Mouse (Mus musculus) limb, embryonic 13.5 days (tissue): ENCODE results near the gene Nckap5. TPM values are rescaled to one million over a fixed set of nuclear protein-coding genes. Genes with fewer than 3 reads are reported as not detected.

Experiments
- ATAC-seq: fragments of 200-750 bp; cut with Nextera tagmentation; 2 replicates; pipeline ENCODE4 v1.8.0; 2017; ENCODE audit warnings: low read depth, moderate number of reproducible peaks, moderate TSS enrichment; ENCODE audit not compliant: low FRiP score
- H3K27ac ChIP-seq: fragments of 300-500 bp; sonication (generic); 2 replicates; pipeline ENCODE4 v1.5.1; 2015; ENCODE audit warnings: inconsistent platforms, mild to moderate bottlenecking, moderate library complexity
- H3K27me3 ChIP-seq: fragments of 300-500 bp; sonication (generic); 2 replicates; pipeline ENCODE4 v1.6.1; 2015; ENCODE audit warnings: mild to moderate bottlenecking, inconsistent platforms
- H3K36me3 ChIP-seq: fragments of 300-500 bp; sonication (generic); 2 replicates; pipeline ENCODE4 v1.6.1; 2015; ENCODE audit warnings: inconsistent platforms, mild to moderate bottlenecking, moderate library complexity
- H3K4me1 ChIP-seq: fragments of 300-500 bp; sonication (generic); 2 replicates; pipeline ENCODE4 v1.6.1; 2015; ENCODE audit warnings: inconsistent platforms
- H3K4me2 ChIP-seq: fragments of 300-500 bp; sonication (generic); replicated peaks from 2 replicates; pipeline ENCODE4 v1.6.1; 2015; ENCODE audit warnings: inconsistent platforms, mild to moderate bottlenecking, moderate library complexity
- H3K4me3 ChIP-seq: fragments of 300-500 bp; sonication (generic); 2 replicates; pipeline ENCODE4 v1.5.1; 2015; ENCODE audit warnings: moderate library complexity, mild to moderate bottlenecking, inconsistent platforms
- H3K9ac ChIP-seq: fragments of 300-500 bp; sonication (generic); 2 replicates; pipeline ENCODE4 v1.6.1; 2015; ENCODE audit warnings: mild to moderate bottlenecking, inconsistent platforms
- H3K9me3 ChIP-seq: fragments of 300-500 bp; sonication (generic); 2 replicates; pipeline ENCODE4 v1.6.1; 2016; ENCODE audit warnings: inconsistent platforms
- WGBS: fragments of 180-500 bp; shearing (Covaris S2); methylation state at CpG from one replicate; pipeline ENCODE4 v1.1.7; 2015; 5-methylcytosine and 5-hydroxymethylcytosine counted together
- polyA plus RNA-seq: library from polyadenylated mRNA; unstranded; fragments of >200 nt; fragmentation: Nextera tagmentation; extraction: Ambion mirVana; gene quantifications from 2 replicates; pipeline ENCODE4 v1.2.1, GENCODE M21; 2015

Nckap5 gene
- polyA plus RNA-seq, 1 experiment from 2014 or later, result 13.5 TPM

- no peaks in the 10 kb centered on the region for H3K4me1 ChIP-seq
- H3K4me3 ChIP-seq, result no peak overlapping the region
- H3K4me2 ChIP-seq, result no peak overlapping the region
- no peaks in the 10 kb centered on the region for H3K36me3 ChIP-seq
- ATAC-seq, result no peak
- no peaks in the 10 kb centered on the region for H3K9me3 ChIP-seq
- no peak overlapping the region for H3K9ac ChIP-seq
- 55% methylated on average over 5 of the region's 5 CpGs for WGBS
- no peaks in the 10 kb centered on the region for H3K27me3 ChIP-seq
- H3K27ac ChIP-seq, result no peak overlapping the region
Observed at GRCm38 (mm10) chr1:126650806-126651205, 179.8 kb downstream of the Nckap5 start.

GRCm38 (mm10) chr1:126642751-126643150 lies 187.8 kb downstream of the Nckap5 start:
- Histone ChIP-seq H3K9ac (no peak overlapping the region), H3K36me3 (no peaks in the 10 kb centered on the region), H3K4me2 (no peak overlapping the region), H3K27me3 (no peaks in the 10 kb centered on the region), H3K4me1 (no peaks in the 10 kb centered on the region), H3K9me3 (no peaks in the 10 kb centered on the region), H3K27ac (no peak overlapping the region), H3K4me3 (no peak overlapping the region)
- no peak for ATAC-seq
- 72% methylated on average over 5 of the region's 5 CpGs for WGBS

GRCm38 (mm10) chr1:126639463-126639862 lies 191.1 kb downstream of the Nckap5 start:
- Histone ChIP-seq H3K4me2 (no peak overlapping the region), H3K27me3 (no peaks in the 10 kb centered on the region), H3K9me3 (no peaks in the 10 kb centered on the region), H3K4me1 (no peaks in the 10 kb centered on the region), H3K36me3 (no peaks in the 10 kb centered on the region), H3K27ac (no peak overlapping the region), H3K9ac (no peak overlapping the region), H3K4me3 (no peak overlapping the region)
- WGBS, result 81% methylated on average over 2 of the region's 2 CpGs
- no peak for ATAC-seq

GRCm38 (mm10) chr1:126637515-126637914 lies 193.1 kb downstream of the Nckap5 start:
- no peaks in the 10 kb centered on the region for H3K4me1 ChIP-seq
- H3K36me3 ChIP-seq, result no peaks in the 10 kb centered on the region
- H3K9me3 ChIP-seq, result no peaks in the 10 kb centered on the region
- 92% methylated on average over 1 of the region's 1 CpGs for WGBS
- no peak overlapping the region for H3K4me3 ChIP-seq
- H3K4me2 ChIP-seq, result no peak overlapping the region
- no peak overlapping the region for H3K27ac ChIP-seq
- H3K9ac ChIP-seq, result no peak overlapping the region
- ATAC-seq, result no peak
- no peaks in the 10 kb centered on the region for H3K27me3 ChIP-seq

GRCm38 (mm10) chr1:126626206-126626605 lies 204.4 kb downstream of the Nckap5 start:
- H3K27me3 ChIP-seq, result no peaks in the 10 kb centered on the region
- no peaks in the 10 kb centered on the region for H3K9me3 ChIP-seq
- no peak overlapping the region for H3K4me3 ChIP-seq
- 0 out of 2 replicates have a peak, but pooled peaks cover 7% of the 10 kb centered on the region for H3K4me1 ChIP-seq
- WGBS, result 85% methylated on average over 3 of the region's 3 CpGs
- H3K27ac ChIP-seq, result no peak overlapping the region
- no peak overlapping the region for H3K9ac ChIP-seq
- ATAC-seq, result 0 out of 2 replicates have a peak, but pooled peaks have one; percentile 40
- no peaks in the 10 kb centered on the region for H3K36me3 ChIP-seq
- H3K4me2 ChIP-seq, result no peak overlapping the region

- 44% methylated on average over 4 of the region's 4 CpGs for WGBS
- Histone ChIP-seq H3K36me3 (no peaks in the 10 kb centered on the region), H3K4me2 (no peak overlapping the region), H3K9me3 (no peaks in the 10 kb centered on the region), H3K4me3 (no peak overlapping the region), H3K27me3 (no peaks in the 10 kb centered on the region), H3K9ac (no peak overlapping the region), H3K4me1 (peaks cover 10% of the 10 kb centered on the region), H3K27ac (no peak overlapping the region)
- ATAC-seq, result no peak
Observed at GRCm38 (mm10) chr1:126622036-126622435, 208.6 kb downstream of the Nckap5 start.

- no peak for ATAC-seq
- H3K9me3 ChIP-seq, result no peaks in the 10 kb centered on the region; the same call in 1 of the 2 replicates
Observed at GRCm38 (mm10) chr1:126617464-126618041, 213.0 kb downstream of the Nckap5 start.

GRCm38 (mm10) chr1:126616964-126617363 lies 213.6 kb downstream of the Nckap5 start:
- Histone ChIP-seq H3K27ac (no peak overlapping the region), H3K4me3 (no peak overlapping the region), H3K4me1 (peaks cover 12% of the 10 kb centered on the region), H3K27me3 (no peaks in the 10 kb centered on the region), H3K9ac (no peak overlapping the region), H3K4me2 (no peak overlapping the region), H3K9me3 (no peaks in the 10 kb centered on the region; the same call in 1 of the 2 replicates), H3K36me3 (no peaks in the 10 kb centered on the region)
- 30% methylated on average over 5 of the region's 5 CpGs for WGBS
- ATAC-seq, result no peak

More at GRCm38 (mm10) chr1:126617464-126618041, 213.0 kb downstream of the Nckap5 start:
- H3K27me3 ChIP-seq, result no peaks in the 10 kb centered on the region
- H3K27ac ChIP-seq, result no peak overlapping the region
- H3K36me3 ChIP-seq, result no peaks in the 10 kb centered on the region
- H3K4me2 ChIP-seq, result no peak overlapping the region
- peaks cover 16% of the 10 kb centered on the region for H3K4me1 ChIP-seq
- no peak overlapping the region for H3K9ac ChIP-seq
- WGBS, result 86% methylated on average over 9 of the region's 9 CpGs
- H3K4me3 ChIP-seq, result no peak overlapping the region

GRCm38 (mm10) chr1:126612916-126613315 lies 217.7 kb downstream of the Nckap5 start:
- Histone ChIP-seq H3K4me2 (no peak overlapping the region), H3K27ac (no peak overlapping the region), H3K4me1 (peaks cover 12% of the 10 kb centered on the region), H3K9ac (no peak overlapping the region), H3K27me3 (no peaks in the 10 kb centered on the region), H3K9me3 (no peaks in the 10 kb centered on the region; the same call in 1 of the 2 replicates), H3K4me3 (no peak overlapping the region), H3K36me3 (no peaks in the 10 kb centered on the region)
- 79% methylated on average over 4 of the region's 4 CpGs for WGBS
- no peak for ATAC-seq

- Histone ChIP-seq H3K4me2 (no peak overlapping the region), H3K27ac (no peak overlapping the region), H3K4me1 (peaks cover 25% of the 10 kb centered on the region), H3K4me3 (no peak overlapping the region), H3K36me3 (no peaks in the 10 kb centered on the region), H3K9ac (no peak overlapping the region), H3K9me3 (no peaks in the 10 kb centered on the region; the same call in 1 of the 2 replicates), H3K27me3 (no peaks in the 10 kb centered on the region)
- ATAC-seq, result no peak
- WGBS, result 67% methylated on average over 4 of the region's 4 CpGs
Observed at GRCm38 (mm10) chr1:126608586-126608985, 222.0 kb downstream of the Nckap5 start.

GRCm38 (mm10) chr1:126606189-126607080 lies 224.2 kb downstream of the Nckap5 start:
- WGBS, result 84% methylated on average over 14 of the region's 14 CpGs
- ATAC-seq, result no peak

GRCm38 (mm10) chr1:126604551-126604950 lies 226.0 kb downstream of the Nckap5 start:
- no peaks in the 10 kb centered on the region for H3K27me3 ChIP-seq
- no peak overlapping the region for H3K4me2 ChIP-seq
- H3K4me1 ChIP-seq, result peaks cover 41% of the 10 kb centered on the region
- no peak overlapping the region for H3K9ac ChIP-seq
- no peaks in the 10 kb centered on the region for H3K36me3 ChIP-seq
- no peaks in the 10 kb centered on the region for H3K9me3 ChIP-seq
- H3K27ac ChIP-seq, result no peak overlapping the region
- no peak overlapping the region for H3K4me3 ChIP-seq
- WGBS, result 69% methylated on average over 9 of the region's 9 CpGs
- no peak for ATAC-seq

More at GRCm38 (mm10) chr1:126606189-126607080, 224.2 kb downstream of the Nckap5 start:
- H3K4me2 ChIP-seq, result no peak overlapping the region
- no peak overlapping the region for H3K4me3 ChIP-seq
- peaks cover 32% of the 10 kb centered on the region for H3K4me1 ChIP-seq
- H3K27me3 ChIP-seq, result no peaks in the 10 kb centered on the region
- H3K36me3 ChIP-seq, result no peaks in the 10 kb centered on the region
- no peak overlapping the region for H3K9ac ChIP-seq
- H3K9me3 ChIP-seq, result no peaks in the 10 kb centered on the region
- no peak overlapping the region for H3K27ac ChIP-seq
